Comparison of ENCODE assay signal across 13 mouse cellular contexts in the genomic region with DNA sequence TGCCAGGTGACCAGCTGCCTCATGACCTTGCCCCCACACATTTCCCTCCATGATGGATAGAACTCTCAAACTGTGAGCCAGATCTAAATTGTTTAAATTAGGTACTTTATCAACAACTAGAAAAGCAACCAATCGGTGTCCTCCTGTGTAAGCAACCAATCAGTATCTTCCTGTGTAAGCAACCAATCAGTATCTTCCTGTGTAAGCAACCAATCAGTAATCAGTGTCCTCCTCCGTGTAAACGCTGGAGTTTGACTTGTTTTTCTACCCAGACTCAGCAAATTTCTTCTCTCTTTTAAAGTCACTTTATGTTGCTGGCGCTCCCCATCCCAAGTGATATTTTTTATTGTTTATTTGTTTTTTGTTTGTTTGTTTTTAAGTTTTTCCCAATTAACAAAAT.
"Had no signal": no experiment of that assay in that cellular context is flagged by ENCODE, and none has a peak within 500 bp of the region (broad histone marks: within the 10 kb centered on the region; RNA-seq: fewer than 3 reads in every experiment).

No protein-coding gene starts in this region.

- H3K4me2 ChIP-seq: intestine, embryonic 15.5 days; limb, embryonic 13.5 days; stomach, embryonic 15.5 days had no signal

- DNase-seq: kidney, adult 18-20 months; kidney, postnatal 10 days; kidney, postnatal 4 days; left cerebral cortex, postnatal 4 days; lung, adult 18-20 months; right cerebral cortex, postnatal 14 days; thymus, adult 2 months; thymus, postnatal 25 days had no signal

- H3K4me1 ChIP-seq: intestine, embryonic 15.5 days; limb, embryonic 13.5 days; stomach, embryonic 15.5 days had no signal

- H3K9ac ChIP-seq: intestine, embryonic 15.5 days; limb, embryonic 13.5 days; liver, embryonic 14.5 days; stomach, embryonic 15.5 days had no signal

- H3K36me3 ChIP-seq: intestine, embryonic 15.5 days; limb, embryonic 13.5 days; stomach, embryonic 15.5 days had no signal

- H3K27me3 ChIP-seq: intestine, embryonic 15.5 days; limb, embryonic 13.5 days; stomach, embryonic 15.5 days had no signal

- H3K4me3 ChIP-seq: intestine, embryonic 15.5 days; layer of hippocampus, adult 2 months; limb, embryonic 13.5 days; stomach, embryonic 15.5 days had no signal

- H3K27ac ChIP-seq: intestine, embryonic 15.5 days; layer of hippocampus, adult 2 months; limb, embryonic 13.5 days; liver, embryonic 14.5 days; stomach, embryonic 15.5 days had no signal

- H3K9me3 ChIP-seq: intestine, embryonic 15.5 days; limb, embryonic 13.5 days; stomach, embryonic 15.5 days had no signal

- ATAC-seq: intestine, embryonic 15.5 days had no signal
